In genomic region chr17:29514435-29514834, GRCm38 (mm10) we compare ENCODE assay signal across 1 mouse cellular context.
A peak's percentile ranks its signal among the peaks of the same experiment; 100 is the strongest.
TF ChIP-seq lines count a peak whose summit lies in the region.

No protein-coding gene starts in this region.

TF ChIP-seq in CH12.LX, 34 proteins besides CTCF, POLR2A, EP300 and RAD21 (continued from another document):
- TF ChIP-seq NELFE (IDR thresholded peaks at IDR 0.05; ENCODE audit: low read depth, low read length) = peak; percentile 19; the same call in 1 of the 2 replicates
- no peak for TF ChIP-seq PAX5 (IDR thresholded peaks at IDR 0.05; ENCODE audit: low read length)
- TF ChIP-seq CHD1 (IDR thresholded peaks at IDR 0.05; ENCODE audit: low read depth, low read length) = no peak
- no peak for TF ChIP-seq BHLHE40 (IDR thresholded peaks at IDR 0.05; ENCODE audit: low read depth, low read length)
- peak; percentile 85 for TF ChIP-seq ZC3H11A (IDR thresholded peaks at IDR 0.05; ENCODE audit: low read depth, low read length)
- TF ChIP-seq MEF2A (IDR thresholded peaks at IDR 0.05; ENCODE audit: borderline replicate concordance, low read depth, low read length) = peak; percentile 29; the same call in 1 of the 2 replicates
- TF ChIP-seq UBTF (IDR thresholded peaks at IDR 0.05; ENCODE audit: low read depth, low read length) = no peak
- TF ChIP-seq MXI1 (IDR thresholded peaks at IDR 0.05; ENCODE audit: low read depth, low read length) = no peak
- TF ChIP-seq ELF1 (IDR thresholded peaks at IDR 0.05; ENCODE audit: low read depth, low read length) = no peak
- no peak for TF ChIP-seq ZMIZ1 (IDR thresholded peaks at IDR 0.05; ENCODE audit: low read depth, low read length)
- no peak for TF ChIP-seq USF1 (IDR thresholded peaks at IDR 0.05; ENCODE audit: low read depth, low read length)
- no peak for TF ChIP-seq ETS1 (conservative IDR thresholded peaks at IDR 0.05; ENCODE audit: low read depth, low read length)
- TF ChIP-seq KAT2A (IDR thresholded peaks at IDR 0.05; ENCODE audit: insufficient replicate concordance, low read length) = no peak
- no peak for TF ChIP-seq POLR2AphosphoS2 (IDR thresholded peaks at IDR 0.05; ENCODE audit: low read depth, low read length)
- no peak for TF ChIP-seq NRF1 (IDR thresholded peaks at IDR 0.05; ENCODE audit: low read depth, low read length)
- peak; percentile 90 for TF ChIP-seq SMC3 (IDR thresholded peaks at IDR 0.05; ENCODE audit: low read depth, low read length)
- no peak for TF ChIP-seq MAFK (IDR thresholded peaks at IDR 0.05; ENCODE audit: insufficient replicate concordance, low read length)
- peak; percentile 19; the same call in 1 of the 2 replicates for TF ChIP-seq MYC (IDR thresholded peaks at IDR 0.05; ENCODE audit: low read depth, low read length)
- peak; percentile 69 for TF ChIP-seq IRF4 (IDR thresholded peaks at IDR 0.05; ENCODE audit: low read depth, low read length)
- no peak for TF ChIP-seq ZNF384 (IDR thresholded peaks at IDR 0.05; ENCODE audit: low read depth, low read length)
- no peak for TF ChIP-seq JUN (IDR thresholded peaks at IDR 0.05; ENCODE audit: insufficient read depth, low read depth, low read length)
